Mouse (Mus musculus): ENCODE measurements around the gene Pigu.

DNA sequence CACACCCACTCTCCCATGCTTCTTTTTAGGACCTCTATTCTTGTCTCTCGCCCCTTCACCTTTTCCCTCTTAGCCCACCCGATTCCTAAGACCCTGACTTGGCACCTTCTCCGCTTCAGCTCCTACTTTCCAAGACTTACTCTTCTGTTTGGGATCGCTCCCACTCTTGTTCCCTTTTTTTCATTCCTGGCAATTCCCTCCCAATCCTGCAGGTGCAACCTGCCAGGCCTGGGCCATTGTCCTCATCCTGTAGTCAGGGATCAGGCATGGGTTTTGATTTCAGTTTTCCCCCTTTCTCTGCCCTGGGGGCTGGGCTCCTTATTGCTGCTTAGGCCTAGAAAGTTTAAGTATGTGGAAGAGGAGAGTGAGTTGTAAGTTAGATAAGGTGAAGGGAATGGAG lies 29.8 kb upstream of the Pigu start:
- TF ChIP-seq POLR2A (IDR thresholded peaks at IDR 0.05; ENCODE audit: low read depth, low read length) (no peak), CTCF (conservative IDR thresholded peaks at IDR 0.05; ENCODE audit: insufficient read depth, insufficient read length, low read depth, low read length) (no peak)
